Mouse (Mus musculus) MEL (cell line): ENCODE measurements at regions not wholly inside any gene's neighbourhood (a gene's known extent, or its start where the extent isn't known, plus 50 kb on each side); places are given as distances from the start of the nearest gene placed in this dataset.

Experiments used
- DNase-seq: peaks from one replicate; pipeline ENCODE4 v3.0.0; 2011; ENCODE audit warnings: low read depth, low spot score
- H3K27ac ChIP-seq: 2 replicates; pipeline ENCODE4 v1.5.1; 2012; ENCODE audit warnings: low read depth, mild to moderate bottlenecking, control low read depth, low read length, moderate library complexity; ENCODE audit not compliant: control insufficient read depth
- H3K27me3 ChIP-seq, 2 experiments: fragments of 150-350 bp in 1 of 2; sonication (generic) in 1 of 2; 2 replicates each; pipeline ENCODE4 v1.6.1; 2012; ENCODE audit warnings: low read length in 2 of 2, mild to moderate bottlenecking in 2 of 2, improper control_type of control experiment in 1 of 2, moderate library complexity in 1 of 2; ENCODE audit not compliant: insufficient read depth in 2 of 2, control insufficient read depth in 1 of 2
- H3K36me3 ChIP-seq, 2 experiments: 2 replicates each; pipeline ENCODE4 v1.6.1; 2012 to 2014; ENCODE audit warnings: low read length in 2 of 2, improper control_type of control experiment in 1 of 2, inconsistent platforms in 1 of 2, mild to moderate bottlenecking in 1 of 2; ENCODE audit not compliant: insufficient read depth in 2 of 2, control insufficient read depth in 1 of 2
- H3K4me1 ChIP-seq, 2 experiments: fragments of 150-350 bp in 1 of 2; sonication (generic) in 1 of 2; 2 replicates each; pipeline ENCODE4 v1.6.1; 2012; ENCODE audit warnings: low read length in 2 of 2, improper control_type of control experiment in 1 of 2, mild to moderate bottlenecking in 1 of 2; ENCODE audit not compliant: insufficient read depth in 2 of 2, control insufficient read depth in 1 of 2
- H3K4me3 ChIP-seq, 2 experiments: fragments of 150-350 bp in 1 of 2; sonication (generic) in 1 of 2; 2 replicates each; pipeline ENCODE4 v1.5.1; 2012; ENCODE audit warnings: low read depth in 2 of 2, low read length in 2 of 2, mild to moderate bottlenecking in 2 of 2, moderate library complexity in 2 of 2, control low read depth in 1 of 2, improper control_type of control experiment in 1 of 2; ENCODE audit not compliant: control insufficient read depth in 1 of 2, insufficient read depth in 1 of 2
- H3K79me2 ChIP-seq: 2 replicates; pipeline ENCODE4 v1.6.1; 2012; ENCODE audit warnings: mild to moderate bottlenecking, low read length, moderate library complexity; ENCODE audit not compliant: control insufficient read depth, poor library complexity, insufficient read depth
- H3K9ac ChIP-seq: 2 replicates; pipeline ENCODE4 v1.6.1; 2012; ENCODE audit warnings: low read depth, mild to moderate bottlenecking, control low read depth, low read length, moderate library complexity; ENCODE audit not compliant: control insufficient read depth, poor library complexity, severe bottlenecking
- H3K9me3 ChIP-seq: fragments of 150-350 bp; sonication (generic); replicated peaks from 2 replicates; pipeline ENCODE4 v1.6.1; 2012; ENCODE audit warnings: mild to moderate bottlenecking, low read length, improper control_type of control experiment, moderate library complexity; ENCODE audit not compliant: insufficient read depth
- CTCF ChIP-seq, 3 experiments: IDR thresholded peaks in 2 of 3; conservative IDR thresholded peaks in 1 of 3; 2 replicates each; pipeline ENCODE4 v1.5.1; 2011 to 2012; ENCODE audit warnings: low read length in 3 of 3, low read depth in 2 of 3, mild to moderate bottlenecking in 2 of 3, improper control_type of control experiment in 1 of 3, inconsistent platforms in 1 of 3, mixed read lengths in 1 of 3, moderate library complexity in 1 of 3; ENCODE audit not compliant: control insufficient read depth in 1 of 3, insufficient read depth in 1 of 3, poor library complexity in 1 of 3, severe bottlenecking in 1 of 3
- ELF1 ChIP-seq: IDR thresholded peaks from 2 replicates; pipeline ENCODE4 v1.6.1; 2014; ENCODE audit warnings: low read depth, mild to moderate bottlenecking, inconsistent platforms, low read length, improper control_type of control experiment, moderate library complexity
- ETS1 ChIP-seq: IDR thresholded peaks from 2 replicates; pipeline ENCODE4 v1.6.1; 2012; ENCODE audit warnings: low read depth, mild to moderate bottlenecking, inconsistent platforms, low read length, improper control_type of control experiment, moderate library complexity
- GABPA ChIP-seq: IDR thresholded peaks from 2 replicates; pipeline ENCODE4 v1.6.1; 2012; ENCODE audit warnings: low read depth, mild to moderate bottlenecking, inconsistent platforms, low read length, improper control_type of control experiment, moderate library complexity
- GATA1 ChIP-seq: IDR thresholded peaks from 2 replicates; pipeline ENCODE4 v1.6.1; 2011; ENCODE audit warnings: low read depth, low read length, improper control_type of control experiment
- MEF2A ChIP-seq: IDR thresholded peaks from 2 replicates; pipeline ENCODE4 v1.6.1; 2014; ENCODE audit warnings: low read depth, mild to moderate bottlenecking, inconsistent platforms, low read length, improper control_type of control experiment; ENCODE audit not compliant: poor library complexity, insufficient replicate concordance, severe bottlenecking; ENCODE audit errors: extremely low read depth
- MYC ChIP-seq: IDR thresholded peaks from 2 replicates; pipeline ENCODE4 v1.6.1; 2011; ENCODE audit warnings: low read depth, mild to moderate bottlenecking, low read length, improper control_type of control experiment, moderate library complexity
- NRF1 ChIP-seq: IDR thresholded peaks from 2 replicates; pipeline ENCODE4 v1.6.1; 2014; ENCODE audit warnings: low read depth, mild to moderate bottlenecking, inconsistent platforms, low read length, improper control_type of control experiment, moderate library complexity; ENCODE audit not compliant: poor library complexity, insufficient read depth, severe bottlenecking
- POLR2A ChIP-seq, 2 experiments: IDR thresholded peaks; 2 replicates each; pipeline ENCODE4 v1.6.1; 2011 to 2012; ENCODE audit warnings: low read length in 2 of 2, mild to moderate bottlenecking in 2 of 2, control low read depth in 1 of 2, improper control_type of control experiment in 1 of 2, low read depth in 1 of 2, moderate library complexity in 1 of 2; ENCODE audit not compliant: control insufficient read depth in 1 of 2, insufficient read depth in 1 of 2, poor library complexity in 1 of 2
- POLR2AphosphoS2 ChIP-seq: IDR thresholded peaks from 2 replicates; pipeline ENCODE4 v1.6.1; 2011; ENCODE audit warnings: low read length, improper control_type of control experiment
- POLR2AphosphoS5 ChIP-seq: IDR thresholded peaks from 2 replicates; pipeline ENCODE4 v1.6.1; 2012; ENCODE audit warnings: low read depth, borderline replicate concordance, mild to moderate bottlenecking, inconsistent platforms, low read length, moderate library complexity, mixed read lengths
- RCOR1 ChIP-seq: IDR thresholded peaks from 2 replicates; pipeline ENCODE4 v1.6.1; 2012; ENCODE audit warnings: low read depth, mild to moderate bottlenecking, inconsistent platforms, low read length, improper control_type of control experiment
- SIN3A ChIP-seq: IDR thresholded peaks from 2 replicates; pipeline ENCODE4 v1.6.1; 2012; ENCODE audit warnings: low read length, improper control_type of control experiment, inconsistent platforms
- TAL1 ChIP-seq: IDR thresholded peaks from 2 replicates; pipeline ENCODE4 v1.6.1; 2012; ENCODE audit warnings: mild to moderate bottlenecking, inconsistent platforms, low read length, moderate library complexity, mixed read lengths
- TBP ChIP-seq: IDR thresholded peaks from 2 replicates; pipeline ENCODE4 v1.8.0; 2011; ENCODE audit warnings: low read depth, low read length, improper control_type of control experiment
- TCF12 ChIP-seq: IDR thresholded peaks from 2 replicates; pipeline ENCODE4 v1.6.1; 2014; ENCODE audit warnings: low read depth, mild to moderate bottlenecking, inconsistent platforms, low read length, improper control_type of control experiment, moderate library complexity
- USF1 ChIP-seq: IDR thresholded peaks from 2 replicates; pipeline ENCODE4 v1.6.1; 2014; ENCODE audit warnings: low read depth, mild to moderate bottlenecking, inconsistent platforms, low read length, improper control_type of control experiment, moderate library complexity
- USF2 ChIP-seq, 2 experiments: IDR thresholded peaks; 2 replicates each; pipeline ENCODE4 v1.6.1; 2011 to 2012; ENCODE audit warnings: improper control_type of control experiment in 2 of 2, low read length in 2 of 2, borderline replicate concordance in 1 of 2, inconsistent platforms in 1 of 2, low read depth in 1 of 2, mild to moderate bottlenecking in 1 of 2; ENCODE audit not compliant: insufficient read depth in 1 of 2
- ZNF384 ChIP-seq: IDR thresholded peaks from 2 replicates; pipeline ENCODE4 v1.6.1; 2012; ENCODE audit warnings: low read depth, mild to moderate bottlenecking, inconsistent platforms, low read length, improper control_type of control experiment

DNA sequence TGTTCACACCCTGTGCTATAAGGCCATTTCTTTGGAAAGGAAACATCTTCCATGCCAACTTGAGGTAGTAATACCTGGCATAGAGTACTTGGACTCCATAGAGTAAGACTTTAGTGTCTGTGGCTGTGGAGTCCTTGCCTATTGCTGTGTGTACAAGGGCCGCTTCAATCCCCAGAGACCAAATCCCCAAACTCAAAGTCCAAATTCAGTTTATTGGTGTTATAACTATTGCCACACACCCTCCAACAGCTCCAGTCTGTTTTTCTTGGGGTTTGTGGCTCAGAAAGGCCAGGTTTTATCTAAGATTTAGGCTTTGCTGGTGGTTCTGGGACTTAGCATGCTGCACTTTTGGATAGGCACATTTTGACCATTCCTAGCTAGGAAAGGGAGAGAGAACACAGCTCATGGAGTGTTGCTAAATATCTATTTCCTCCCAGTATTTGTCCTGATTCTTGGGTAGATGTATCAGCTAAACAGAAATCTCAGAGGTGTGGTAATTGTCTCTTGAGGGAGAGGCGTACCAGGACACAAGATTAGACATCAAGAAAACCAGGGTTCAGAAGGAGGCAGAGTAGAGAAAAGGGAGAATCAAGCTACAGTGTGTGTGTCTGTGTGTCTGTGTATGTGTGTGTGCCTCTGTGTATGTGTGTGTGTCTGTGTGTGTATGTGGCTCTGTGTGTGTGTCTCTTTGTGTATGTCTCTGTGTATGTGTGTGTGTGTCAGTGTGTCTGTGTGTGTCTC, 65.3 kb upstream of the Parp11 start:
- Histone ChIP-seq H3K27ac (no peak overlapping the region), H3K36me3 (no peaks in the 10 kb centered on the region), H3K79me2 (no peaks in the 10 kb centered on the region), H3K27me3 (peaks cover 0 to 3% of the 10 kb centered on the region in 2 experiments; a peak in 1 of 4 replicates), H3K4me1 (no peaks in the 10 kb centered on the region), H3K9me3 (no peaks in the 10 kb centered on the region), H3K4me3 (no peak overlapping the region), H3K9ac (no peak overlapping the region)
- DNase-seq = no peak
- TF ChIP-seq TBP (no peak), POLR2AphosphoS5 (no peak), USF2 (IDR thresholded peaks at IDR 0.05; ENCODE audit: borderline replicate concordance in 1 of 2, insufficient read depth in 1 of 2, low read depth in 1 of 2, low read length in 2 of 2) (no peak), NRF1 (no peak)

DNA sequence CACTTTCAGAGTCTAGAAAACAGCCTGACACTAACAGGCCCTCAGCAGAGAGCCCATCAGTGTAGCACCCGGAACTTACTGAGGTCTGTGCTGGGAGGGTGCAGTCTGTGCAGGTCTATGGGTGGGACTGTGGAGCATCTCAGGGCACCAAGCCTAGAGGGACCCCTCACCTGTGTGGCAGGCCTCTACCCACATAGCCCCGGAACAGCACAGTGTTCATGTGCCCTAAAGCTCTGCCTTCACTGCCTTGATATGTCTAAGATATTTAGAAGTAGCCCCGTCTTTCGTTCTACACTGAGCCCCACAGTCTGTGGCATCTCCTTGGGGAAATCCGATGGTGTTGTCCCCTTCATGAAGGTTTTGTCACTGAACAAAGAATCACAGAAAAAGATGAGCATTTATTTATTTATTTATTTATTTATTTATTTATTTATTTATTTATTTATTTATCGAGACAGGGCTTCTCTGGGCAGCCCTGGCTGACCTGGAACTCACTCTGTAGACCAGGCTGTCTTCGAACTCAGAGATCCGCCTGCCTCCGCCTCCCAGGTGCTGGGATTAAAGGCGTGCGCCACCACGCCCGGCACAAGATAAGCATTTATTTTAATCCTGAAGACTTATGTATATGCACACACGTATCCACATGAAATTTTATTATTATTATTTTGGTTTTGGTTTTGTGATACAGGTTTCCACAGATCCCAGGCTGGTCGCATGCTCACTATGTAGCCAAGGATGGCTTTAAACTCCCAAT, 55.2 kb upstream of the Parp11 start:
- H3K4me1 ChIP-seq = peaks cover 0 to 21% of the 10 kb centered on the region in 2 experiments; a peak in 3 of 4 replicates
- no peaks in the 10 kb centered on the region for H3K27me3 ChIP-seq
- H3K27ac ChIP-seq = peak overlapping the region; percentile 60
- peak overlapping the region; percentile 42 to 52; a peak in 3 of 4 replicates for H3K4me3 ChIP-seq
- H3K9me3 ChIP-seq = no peaks in the 10 kb centered on the region
- H3K9ac ChIP-seq = peak overlapping the region; percentile 33; the same call in 1 of the 2 replicates
- peak; percentile 15 for DNase-seq
- H3K36me3 ChIP-seq = peaks cover 0 to 11% of the 10 kb centered on the region in 2 experiments; a peak in 1 of 4 replicates
- H3K79me2 ChIP-seq = no peaks in the 10 kb centered on the region
- TF ChIP-seq USF1 (no peak), TAL1 (no peak), TBP (peak; percentile 83)

GRCm38 (mm10) chr6:127392012-127392798, 54.4 kb upstream of the Parp11 start:
- Histone ChIP-seq H3K27ac (peak overlapping the region; percentile 60), H3K9me3 (no peaks in the 10 kb centered on the region), H3K79me2 (no peaks in the 10 kb centered on the region), H3K4me1 (peaks cover 0 to 21% of the 10 kb centered on the region in 2 experiments; a peak in 3 of 4 replicates), H3K4me3 (peak overlapping the region; percentile 42 to 52), H3K9ac (peak overlapping the region; percentile 33; the same call in 1 of the 2 replicates), H3K36me3 (peaks cover 0 to 11% of the 10 kb centered on the region in 2 experiments; a peak in 1 of 4 replicates), H3K27me3 (no peaks in the 10 kb centered on the region)
- DNase-seq = peak; percentile 60
- TF ChIP-seq GATA1 (peak; percentile 78), POLR2A (IDR thresholded peaks at IDR 0.05; ENCODE audit: control insufficient read depth in 1 of 2, insufficient read depth in 1 of 2, low read depth in 1 of 2, low read length in 2 of 2, poor library complexity in 1 of 2) (no peak), POLR2AphosphoS5 (no peak), CTCF (IDR thresholded peaks at IDR 0.05 in 2 of 3, conservative IDR thresholded peaks at IDR 0.05 in 1 of 3; ENCODE audit: control insufficient read depth in 1 of 3, insufficient read depth in 1 of 3, low read depth in 2 of 3, low read length in 3 of 3, poor library complexity in 1 of 3, severe bottlenecking in 1 of 3) (no peak), ELF1 (peak; percentile 11; the same call in 1 of the 2 replicates), ETS1 (peak; percentile 57), GABPA (no peak), ZNF384 (no peak), MYC (0 out of 2 replicates have a peak, but pooled peaks have one; percentile 44), SIN3A (no peak), TCF12 (peak; percentile 80), POLR2AphosphoS2 (no peak), MEF2A (no peak), NRF1 (no peak), TAL1 (peak; percentile 59), RCOR1 (peak; percentile 30; the same call in 1 of the 2 replicates)
